Mouse (Mus musculus): ENCODE measurements around the gene Atp13a3. TPM values are rescaled to one million over a fixed set of nuclear protein-coding genes. Genes with fewer than 3 reads are reported as not detected.
"Not testable (repeated sequence)": the region's sequence is repeated elsewhere in the genome, so short reads cannot be mapped to it uniquely, and the experiment has no call there.

Atp13a3 gene
- polyA plus RNA-seq, 1 experiment from 2014 or later: 8.4 TPM

- not testable (repeated sequence) for H3K4me1 ChIP-seq (ENCODE audit: insufficient read depth, low read length); H3K9me3 ChIP-seq (ENCODE audit: low read length); H3K27ac ChIP-seq (ENCODE audit: low read length); H3K9ac ChIP-seq (replicated peaks; ENCODE audit: low read length); H3K36me3 ChIP-seq (ENCODE audit: insufficient read depth, low read length); H3K27me3 ChIP-seq (ENCODE audit: insufficient read depth, low read length); ATAC-seq (ENCODE audit: low FRiP score, low TSS enrichment); H3K4me2 ChIP-seq (replicated peaks; ENCODE audit: low read depth, low read length); H3K4me3 ChIP-seq (ENCODE audit: low read length)
- 88% methylated on average over 4 of the region's 4 CpGs for WGBS
These were observed 32.5 kb downstream of the Atp13a3 start for GRCm38 (mm10) chr16:30373286-30373685.

- Histone ChIP-seq H3K4me2 (replicated peaks; ENCODE audit: low read depth, low read length) (no peak overlapping the region), H3K9me3 (ENCODE audit: low read length) (no peaks in the 10 kb centered on the region), H3K4me3 (ENCODE audit: low read length) (no peak overlapping the region), H3K27me3 (ENCODE audit: insufficient read depth, low read length) (no peaks in the 10 kb centered on the region), H3K9ac (replicated peaks; ENCODE audit: low read length) (no peak overlapping the region), H3K4me1 (ENCODE audit: insufficient read depth, low read length) (no peaks in the 10 kb centered on the region), H3K36me3 (ENCODE audit: insufficient read depth, low read length) (0 out of 2 replicates have a peak, but pooled peaks cover 8% of the 10 kb centered on the region), H3K27ac (ENCODE audit: low read length) (no peak overlapping the region)
- ATAC-seq (ENCODE audit: low FRiP score, low TSS enrichment): no peak
- 74% methylated on average over 2 of the region's 2 CpGs for WGBS
These were observed 38.4 kb downstream of the Atp13a3 start for GRCm38 (mm10) chr16:30367395-30367794.

GRCm38 (mm10) chr16:30364604-30365003, 41.2 kb downstream of the Atp13a3 start:
- H3K27ac ChIP-seq (ENCODE audit: low read length): no peak overlapping the region
- no peaks in the 10 kb centered on the region for H3K9me3 ChIP-seq (ENCODE audit: low read length)
- 0 out of 2 replicates have a peak, but pooled peaks cover 8% of the 10 kb centered on the region for H3K36me3 ChIP-seq (ENCODE audit: insufficient read depth, low read length)
- no peak overlapping the region for H3K4me3 ChIP-seq (ENCODE audit: low read length)
- no peaks in the 10 kb centered on the region for H3K4me1 ChIP-seq (ENCODE audit: insufficient read depth, low read length)
- WGBS: 94% methylated on average over 6 of the region's 6 CpGs
- no peak overlapping the region for H3K9ac ChIP-seq (replicated peaks; ENCODE audit: low read length)
- H3K27me3 ChIP-seq (ENCODE audit: insufficient read depth, low read length): no peaks in the 10 kb centered on the region
- H3K4me2 ChIP-seq (replicated peaks; ENCODE audit: low read depth, low read length): no peak overlapping the region
- ATAC-seq (ENCODE audit: low FRiP score, low TSS enrichment): no peak

GRCm38 (mm10) chr16:30362528-30362927, 43.2 kb downstream of the Atp13a3 start:
- Histone ChIP-seq H3K4me1 (ENCODE audit: insufficient read depth, low read length) (no peaks in the 10 kb centered on the region), H3K36me3 (ENCODE audit: insufficient read depth, low read length) (0 out of 2 replicates have a peak, but pooled peaks cover 8% of the 10 kb centered on the region), H3K4me3 (ENCODE audit: low read length) (no peak overlapping the region), H3K4me2 (replicated peaks; ENCODE audit: low read depth, low read length) (no peak overlapping the region), H3K27me3 (ENCODE audit: insufficient read depth, low read length) (no peaks in the 10 kb centered on the region), H3K9me3 (ENCODE audit: low read length) (no peaks in the 10 kb centered on the region), H3K9ac (replicated peaks; ENCODE audit: low read length) (no peak overlapping the region), H3K27ac (ENCODE audit: low read length) (no peak overlapping the region)
- ATAC-seq (ENCODE audit: low FRiP score, low TSS enrichment): no peak
- 78% methylated on average over 3 of the region's 3 CpGs for WGBS

- peaks cover 23% of the 10 kb centered on the region for H3K36me3 ChIP-seq (ENCODE audit: insufficient read depth, low read length)
- H3K9ac ChIP-seq (replicated peaks; ENCODE audit: low read length); ATAC-seq (ENCODE audit: low FRiP score, low TSS enrichment); H3K27me3 ChIP-seq (ENCODE audit: insufficient read depth, low read length); H3K4me1 ChIP-seq (ENCODE audit: insufficient read depth, low read length); H3K4me2 ChIP-seq (replicated peaks; ENCODE audit: low read depth, low read length); H3K9me3 ChIP-seq (ENCODE audit: low read length); H3K27ac ChIP-seq (ENCODE audit: low read length); H3K4me3 ChIP-seq (ENCODE audit: low read length): not testable (repeated sequence)
- 94% methylated on average over 11 of the region's 11 CpGs for WGBS
These were observed 52.3 kb downstream of the Atp13a3 start for GRCm38 (mm10) chr16:30353489-30353888.

- no peaks in the 10 kb centered on the region for H3K9me3 ChIP-seq (ENCODE audit: low read length)
- no peak for ATAC-seq (ENCODE audit: low FRiP score, low TSS enrichment)
- H3K27ac ChIP-seq (ENCODE audit: low read length): no peak overlapping the region
- H3K9ac ChIP-seq (replicated peaks; ENCODE audit: low read length): no peak overlapping the region
- peaks cover 26% of the 10 kb centered on the region for H3K27me3 ChIP-seq (ENCODE audit: insufficient read depth, low read length)
- no peak overlapping the region for H3K4me3 ChIP-seq (ENCODE audit: low read length)
- H3K4me1 ChIP-seq (ENCODE audit: insufficient read depth, low read length): peaks cover 6% of the 10 kb centered on the region
- peaks cover 6% of the 10 kb centered on the region for H3K36me3 ChIP-seq (ENCODE audit: insufficient read depth, low read length)
- no peak overlapping the region for H3K4me2 ChIP-seq (replicated peaks; ENCODE audit: low read depth, low read length)
These were observed 91.5 kb downstream of the Atp13a3 start for GRCm38 (mm10) chr16:30314236-30314635.

- H3K9me3 ChIP-seq (ENCODE audit: low read length): no peaks in the 10 kb centered on the region
- peak within 1 kb of the TSS; percentile 49 for H3K4me3 ChIP-seq (ENCODE audit: low read length)
- peaks cover 61% of the 10 kb centered on the region for H3K27me3 ChIP-seq (ENCODE audit: insufficient read depth, low read length)
- peaks cover 14% of the 10 kb centered on the region for H3K4me1 ChIP-seq (ENCODE audit: insufficient read depth, low read length)
- no peak for ATAC-seq (ENCODE audit: low FRiP score, low TSS enrichment)
- H3K27ac ChIP-seq (ENCODE audit: low read length): no peak within 1 kb of the TSS
- peak within 1 kb of the TSS; percentile 86 for H3K4me2 ChIP-seq (replicated peaks; ENCODE audit: low read depth, low read length)
- H3K36me3 ChIP-seq (ENCODE audit: insufficient read depth, low read length): peaks cover 5% of the 10 kb centered on the region
- H3K9ac ChIP-seq (replicated peaks; ENCODE audit: low read length): no peak within 1 kb of the TSS
These were observed 95.1 kb downstream of the Atp13a3 start, which contains the start of gene Gp5 for GRCm38 (mm10) chr16:30310647-30311046. Gp5 (minus strand) TSS chr16:30310779.

GRCm38 (mm10) chr16:30310171-30310515, 95.6 kb downstream of the Atp13a3 start:
- Histone ChIP-seq H3K4me3 (ENCODE audit: low read length) (no peak overlapping the region), H3K27ac (ENCODE audit: low read length) (no peak overlapping the region), H3K9me3 (ENCODE audit: low read length) (no peaks in the 10 kb centered on the region), H3K27me3 (ENCODE audit: insufficient read depth, low read length) (peaks cover 63% of the 10 kb centered on the region), H3K4me2 (replicated peaks; ENCODE audit: low read depth, low read length) (no peak overlapping the region; the same call in 1 of the 2 replicates), H3K4me1 (ENCODE audit: insufficient read depth, low read length) (peaks cover 14% of the 10 kb centered on the region), H3K9ac (replicated peaks; ENCODE audit: low read length) (no peak overlapping the region), H3K36me3 (ENCODE audit: insufficient read depth, low read length) (0 out of 2 replicates have a peak, but pooled peaks cover 2% of the 10 kb centered on the region)
- WGBS: 50% methylated on average over 8 of the region's 8 CpGs
- ATAC-seq (ENCODE audit: low FRiP score, low TSS enrichment): no peak

- H3K27me3 ChIP-seq (ENCODE audit: insufficient read depth, low read length): peaks cover 66% of the 10 kb centered on the region
- peak overlapping the region; percentile 49 for H3K4me3 ChIP-seq (ENCODE audit: low read length)
- peak overlapping the region; percentile 86 for H3K4me2 ChIP-seq (replicated peaks; ENCODE audit: low read depth, low read length)
- no peaks in the 10 kb centered on the region for H3K36me3 ChIP-seq (ENCODE audit: insufficient read depth, low read length)
- ATAC-seq (ENCODE audit: low FRiP score, low TSS enrichment): no peak
- H3K9ac ChIP-seq (replicated peaks; ENCODE audit: low read length): no peak overlapping the region
- no peaks in the 10 kb centered on the region for H3K9me3 ChIP-seq (ENCODE audit: low read length)
- H3K27ac ChIP-seq (ENCODE audit: low read length): no peak overlapping the region
- 3% methylated on average over 34 of the region's 34 CpGs for WGBS
- H3K4me1 ChIP-seq (ENCODE audit: insufficient read depth, low read length): peaks cover 14% of the 10 kb centered on the region
These were observed 96.2 kb downstream of the Atp13a3 start for GRCm38 (mm10) chr16:30309395-30310170.

GRCm38 (mm10) chr16:30308616-30309394, 97.0 kb downstream of the Atp13a3 start:
- Histone ChIP-seq H3K9me3 (ENCODE audit: low read length) (no peaks in the 10 kb centered on the region), H3K36me3 (ENCODE audit: insufficient read depth, low read length) (no peaks in the 10 kb centered on the region), H3K27ac (ENCODE audit: low read length) (no peak overlapping the region), H3K4me3 (ENCODE audit: low read length) (peak overlapping the region; percentile 49), H3K27me3 (ENCODE audit: insufficient read depth, low read length) (peaks cover 68% of the 10 kb centered on the region), H3K4me2 (replicated peaks; ENCODE audit: low read depth, low read length) (peak overlapping the region; percentile 86), H3K4me1 (ENCODE audit: insufficient read depth, low read length) (peaks cover 14% of the 10 kb centered on the region), H3K9ac (replicated peaks; ENCODE audit: low read length) (peak overlapping the region; percentile 60)
- WGBS: under 1% methylated on average over 72 of the region's 72 CpGs
- peak; percentile 55 for ATAC-seq (ENCODE audit: low FRiP score, low TSS enrichment)

Measured in kidney, embryonic 16.5 days (tissue).